Mouse (Mus musculus) right cerebral cortex, postnatal 4 days (tissue): ENCODE measurements around the gene Lipe.
A peak's percentile ranks its signal among the peaks of the same experiment; 100 is the strongest.

Experiments used
- DNase-seq: peaks from one replicate; pipeline ENCODE4 v3.0.0-alpha.2; 2022

The Lipe gene

GRCm38 (mm10) chr7:25385850-25386555, 12.5 kb downstream of the Lipe start:
- DNase-seq = no peak

DNA sequence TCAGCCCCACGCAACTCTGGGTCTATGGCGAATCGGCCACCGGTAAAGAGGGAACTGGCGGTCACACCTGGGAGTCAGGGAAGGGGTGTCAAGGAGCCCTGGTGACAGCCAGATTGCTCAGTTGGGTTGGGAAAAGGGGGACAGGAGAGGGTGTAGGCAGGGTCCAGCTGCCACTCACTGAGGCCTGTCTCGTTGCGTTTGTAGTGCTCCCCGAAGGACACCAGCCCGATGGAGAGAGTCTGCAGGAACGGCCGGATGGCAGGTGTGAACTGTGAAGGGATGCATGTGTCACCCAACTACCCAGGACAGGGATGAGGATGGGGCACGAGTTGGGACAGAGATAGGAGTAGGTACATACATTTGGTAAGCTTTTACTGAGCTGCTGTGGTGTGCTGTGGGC, 13.3 kb downstream of the Lipe start:
- no peak for DNase-seq

DNA sequence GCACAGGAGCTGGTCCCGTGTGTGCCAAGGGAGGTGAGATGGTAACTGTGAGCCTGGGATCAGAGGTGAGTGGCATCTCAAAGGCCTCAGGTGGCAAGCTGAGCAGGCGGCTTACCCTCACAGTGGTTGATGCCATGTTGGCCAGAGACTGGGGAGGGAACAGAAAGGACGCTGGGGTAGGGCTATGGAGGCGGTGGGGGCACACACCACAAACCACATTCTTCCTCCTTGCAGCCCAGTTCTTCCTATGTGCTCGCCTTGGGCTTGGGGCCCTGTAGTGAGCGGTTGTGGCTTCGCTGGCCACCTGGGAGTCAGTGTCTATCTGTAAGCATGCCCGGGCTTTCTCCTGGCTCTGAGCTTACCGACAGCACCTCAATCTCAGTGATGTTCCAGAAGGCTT, 13.7 kb downstream of the Lipe start:
- peak; percentile 1 for DNase-seq

GRCm38 (mm10) chr7:25384318-25384717, 14.2 kb downstream of the Lipe start:
- no peak for DNase-seq

GRCm38 (mm10) chr7:25383891-25384290, 14.6 kb downstream of the Lipe start:
- no peak for DNase-seq

DNA sequence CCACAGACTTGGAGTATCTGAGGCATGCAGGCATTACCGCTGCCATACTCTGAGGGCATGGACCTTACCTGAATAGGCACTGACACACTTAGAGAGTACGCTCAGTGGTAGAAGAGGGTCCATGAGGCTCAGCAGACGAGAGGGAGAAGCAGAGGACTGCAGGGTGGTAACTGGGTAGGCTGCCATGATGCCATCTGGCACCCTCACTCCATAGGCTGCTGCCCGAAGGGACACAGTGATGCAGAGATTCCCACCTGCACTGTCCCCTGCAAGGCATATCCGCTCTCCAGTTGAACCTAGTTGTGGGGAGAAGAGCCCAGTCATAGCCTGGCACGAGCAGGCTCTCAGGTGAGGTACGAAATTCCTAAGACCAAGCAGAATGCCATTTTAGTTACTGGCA, 15.1 kb downstream of the Lipe start:
- DNase-seq = no peak

GRCm38 (mm10) chr7:25382541-25382940, 16.0 kb downstream of the Lipe start:
- DNase-seq = no peak

DNA sequence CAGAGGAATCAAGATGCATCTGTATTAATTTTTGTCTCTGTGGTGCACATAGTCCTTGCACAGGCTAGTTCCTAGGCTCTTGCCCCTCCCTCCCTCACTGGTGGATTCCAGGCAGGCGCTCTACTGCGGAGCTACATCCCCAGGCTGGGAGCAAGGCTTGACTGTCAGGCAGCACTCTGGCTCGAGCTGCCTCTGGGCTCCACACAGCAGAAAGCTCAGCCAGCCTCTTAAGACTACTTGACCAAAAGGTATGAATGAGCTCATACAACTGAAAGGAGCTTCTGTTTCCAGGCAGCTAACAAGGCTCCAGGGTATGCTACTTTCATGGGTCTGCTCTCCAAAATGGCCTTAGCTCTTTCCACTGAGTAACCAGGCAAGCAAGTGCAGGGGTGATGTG, 17.2 kb downstream of the Lipe start:
- DNase-seq = no peak

GRCm38 (mm10) chr7:25380392-25381283, 17.9 kb downstream of the Lipe start:
- no peak for DNase-seq

- DNase-seq = peak; percentile 64
Observed at GRCm38 (mm10) chr7:25379551-25380351, 18.8 kb downstream of the Lipe start.

DNA sequence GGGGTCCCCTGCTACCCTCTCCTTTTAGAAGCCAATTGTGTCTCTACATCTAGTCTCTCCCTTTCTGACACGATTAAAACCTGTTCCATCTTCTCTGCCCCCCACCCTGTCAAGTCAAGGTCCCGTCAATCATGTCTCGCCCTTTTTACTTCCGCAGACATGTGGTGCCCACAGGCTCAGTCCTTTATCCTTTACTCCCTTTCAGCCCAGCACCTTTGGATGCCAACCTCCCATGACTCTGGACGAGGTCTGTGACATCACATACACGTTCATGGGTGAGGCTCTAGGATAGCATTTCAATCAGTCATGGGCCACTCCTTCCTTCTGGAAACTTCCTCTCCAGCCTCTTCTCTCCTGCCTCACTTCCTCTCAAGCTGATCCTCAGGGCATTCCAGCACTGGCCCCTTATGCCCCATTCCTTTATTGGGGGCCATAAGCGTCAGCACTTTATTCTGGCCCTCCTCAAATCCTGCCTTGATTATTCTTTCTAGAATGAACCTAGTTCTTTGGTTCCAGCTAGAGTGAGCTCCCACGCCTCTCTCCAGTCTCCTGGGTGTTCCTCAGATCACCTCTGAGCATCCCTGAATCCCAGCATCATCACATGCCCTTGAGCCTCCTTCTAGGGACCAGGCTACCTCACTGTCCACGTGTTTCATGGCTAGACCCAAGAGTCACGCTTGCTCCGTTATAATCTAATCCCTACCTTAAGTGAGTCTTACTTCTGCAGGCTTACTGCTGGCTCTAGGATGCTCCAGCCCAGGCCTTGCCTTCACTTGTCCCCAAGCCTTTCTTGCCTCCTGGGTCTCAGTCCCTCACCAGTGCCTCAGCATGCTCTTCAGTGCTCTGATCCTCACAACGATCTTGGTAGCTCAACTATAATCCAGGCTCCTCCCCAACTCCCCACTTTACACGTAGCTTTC, 20.1 kb downstream of the Lipe start:
- DNase-seq = no peak

GRCm38 (mm10) chr7:25377100-25377700, 21.3 kb downstream of the Lipe start:
- DNase-seq = no peak

GRCm38 (mm10) chr7:25376556-25376955, 22.0 kb downstream of the Lipe start:
- DNase-seq = peak; percentile 81

GRCm38 (mm10) chr7:25372441-25372840, 26.1 kb downstream of the Lipe start:
- no peak for DNase-seq

GRCm38 (mm10) chr7:25369058-25369749, 29.3 kb downstream of the Lipe start, which contains the start of gene Cnfn:
Cnfn (minus strand) TSS chr7:25369724.
- DNase-seq = no peak

GRCm38 (mm10) chr7:25368333-25368732, 30.2 kb downstream of the Lipe start:
- DNase-seq = no peak

DNA sequence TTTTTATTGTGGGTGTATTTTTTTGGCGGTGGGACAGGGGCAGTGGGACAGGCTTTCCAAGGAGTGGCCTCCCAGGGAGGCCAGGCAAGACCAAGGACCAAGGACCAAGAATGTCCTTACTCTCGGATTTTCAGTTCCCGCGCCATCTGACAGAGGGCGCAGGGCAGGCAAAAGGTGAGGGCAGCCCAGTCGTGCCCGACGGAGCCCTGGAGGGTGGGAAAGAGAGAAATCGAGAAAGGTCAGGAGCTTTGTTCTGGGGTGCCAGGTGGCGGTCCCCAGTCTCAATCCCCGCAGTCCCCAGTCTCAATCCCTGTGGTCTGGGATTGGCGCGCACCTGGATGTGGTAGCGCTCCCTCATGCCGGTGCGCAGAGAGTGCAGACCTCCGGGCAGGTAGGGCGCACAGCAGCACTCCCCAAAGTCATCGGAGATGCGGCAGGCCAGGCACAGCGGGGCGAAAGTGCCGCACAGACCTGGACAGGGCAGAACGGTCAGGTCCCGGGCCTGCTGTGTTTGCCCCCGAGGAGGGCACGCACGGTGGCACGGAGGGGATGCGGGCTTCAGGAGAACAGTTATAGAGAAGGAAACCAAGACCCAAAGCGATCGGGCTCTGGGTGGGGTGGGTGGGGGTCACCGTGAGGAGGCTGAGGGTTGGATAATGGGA, 30.7 kb downstream of the Lipe start:
- DNase-seq = no peak

DNA sequence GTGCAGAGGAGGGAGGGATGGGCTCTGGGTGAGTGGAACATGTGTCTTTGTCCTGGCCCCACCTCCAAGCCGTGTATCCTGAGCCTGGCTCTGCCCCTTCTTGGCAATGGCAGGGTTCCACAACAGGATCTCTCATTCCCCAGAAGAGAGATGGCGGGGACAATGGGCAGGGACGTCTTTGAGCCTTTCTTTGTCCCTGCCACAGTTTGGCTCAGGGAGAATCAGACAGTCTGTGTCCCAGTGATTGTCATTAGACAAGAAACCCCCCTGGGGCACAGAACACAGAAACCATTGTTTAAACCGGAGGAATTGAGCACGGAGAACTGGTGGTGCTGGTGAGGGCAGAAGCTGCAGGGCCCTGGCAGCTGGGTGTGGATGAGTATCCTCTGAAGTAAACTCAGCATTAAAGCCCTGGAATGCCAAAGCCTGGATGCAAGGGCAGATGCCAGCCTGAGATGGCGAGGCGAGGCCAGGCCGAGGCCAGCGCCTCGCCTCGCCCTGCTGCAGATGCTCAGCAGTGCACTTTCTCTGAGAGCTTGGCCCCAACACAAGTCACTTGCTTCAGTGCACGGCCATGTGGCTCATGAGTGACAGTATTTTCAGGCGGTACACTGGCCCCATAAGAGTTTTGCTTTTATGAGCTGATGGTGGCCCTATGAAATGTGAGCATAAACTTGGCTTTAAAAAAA, 32.4 kb downstream of the Lipe start:
- DNase-seq = no peak

GRCm38 (mm10) chr7:25363632-25364031, 34.9 kb downstream of the Lipe start:
- no peak for DNase-seq

- no peak for DNase-seq
Observed at GRCm38 (mm10) chr7:25363151-25363550, 35.4 kb downstream of the Lipe start.
